Mouse (Mus musculus) left cerebral cortex, postnatal 36 days (tissue): ENCODE measurements around the gene Ank3. TPM values are rescaled to one million over a fixed set of nuclear protein-coding genes. Genes with fewer than 3 reads are reported as not detected.

ENCODE experiments used
- DNase-seq, 2 experiments: peaks; one replicate each; pipeline ENCODE4 v3.0.0; 2021 to 2022; ENCODE audit warnings: low spot score in 2 of 2, mixed read lengths in 1 of 2
- intact Hi-C: fragments of 180-260 bp; cut with DNase I; formaldehyde crosslinking; loops from one replicate; pipeline ENCODE4 v1.15.1; 2025
- total RNA-seq, 2 experiments: library from RNA; stranded (reverse); gene quantifications; 2 replicates each; pipeline ENCODE4 v1.2.3; 2021

Gene Ank3
- total RNA-seq, 2 experiments from 2014 or later: 498 to 546 TPM

DNA sequence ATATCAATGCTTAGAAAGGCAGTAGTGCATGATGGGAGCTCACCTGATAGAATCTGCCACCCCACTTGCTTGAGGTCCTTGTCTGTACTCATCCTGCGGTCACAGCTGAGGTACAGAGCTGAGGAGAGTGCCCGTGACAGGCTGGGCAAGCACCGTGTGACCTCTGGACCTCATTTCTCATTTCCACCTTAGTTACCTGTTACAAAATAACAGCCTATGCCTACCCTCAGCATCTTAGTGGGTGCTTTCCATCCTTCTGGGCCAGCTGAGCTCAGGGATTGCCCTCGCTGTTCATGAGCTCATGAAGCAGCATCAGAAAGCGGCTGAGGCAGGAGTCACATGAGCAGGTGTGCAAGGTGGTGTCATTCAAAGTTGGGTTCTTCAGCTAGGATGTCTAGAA, 523.5 kb downstream of the Ank3 start:
- no peak for DNase-seq
- intact Hi-C loops: no loop called here

DNA sequence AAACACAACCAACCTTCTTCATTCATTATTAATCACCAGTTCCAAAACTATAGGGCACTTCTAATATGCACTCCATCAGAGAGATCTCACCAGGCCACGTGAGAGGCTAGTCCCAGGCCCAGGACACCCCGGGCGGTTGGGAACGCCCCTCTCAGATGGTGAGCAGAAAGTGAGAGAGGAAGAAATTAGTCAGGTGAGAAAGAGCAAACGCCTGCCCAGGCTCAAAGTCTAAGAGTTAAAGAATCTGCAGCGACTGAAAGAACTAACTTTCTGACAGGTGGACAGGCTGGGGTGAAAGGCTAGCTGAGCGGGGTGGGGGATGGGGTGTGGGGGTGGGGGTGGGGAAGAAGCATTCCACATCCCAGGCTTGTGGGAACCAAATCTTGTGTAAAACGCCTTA, 525.2 kb downstream of the Ank3 start:
- no peak for DNase-seq
- intact Hi-C loops: no loop called here

DNA sequence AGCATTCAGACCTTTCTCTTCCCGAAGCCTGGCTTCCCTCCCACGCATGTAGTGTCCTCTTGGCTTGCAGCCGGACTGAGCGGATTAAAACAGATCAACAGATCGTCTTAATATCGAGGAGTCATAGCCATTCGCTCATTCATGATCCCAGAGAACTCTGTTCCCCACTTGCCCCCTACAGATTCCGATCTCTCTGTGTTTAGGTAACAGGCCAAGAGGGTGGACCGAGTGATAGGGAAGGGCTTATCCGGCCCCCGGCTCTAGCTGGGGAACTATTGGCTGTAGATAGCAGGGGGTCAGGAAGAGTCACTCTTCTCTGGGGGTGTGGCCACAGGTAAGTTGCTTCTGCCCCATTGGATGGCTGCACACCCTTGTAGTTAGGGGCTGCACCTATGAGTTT, 525.7 kb downstream of the Ank3 start:
- DNase-seq: no peak
- intact Hi-C loops: no loop called here

DNA sequence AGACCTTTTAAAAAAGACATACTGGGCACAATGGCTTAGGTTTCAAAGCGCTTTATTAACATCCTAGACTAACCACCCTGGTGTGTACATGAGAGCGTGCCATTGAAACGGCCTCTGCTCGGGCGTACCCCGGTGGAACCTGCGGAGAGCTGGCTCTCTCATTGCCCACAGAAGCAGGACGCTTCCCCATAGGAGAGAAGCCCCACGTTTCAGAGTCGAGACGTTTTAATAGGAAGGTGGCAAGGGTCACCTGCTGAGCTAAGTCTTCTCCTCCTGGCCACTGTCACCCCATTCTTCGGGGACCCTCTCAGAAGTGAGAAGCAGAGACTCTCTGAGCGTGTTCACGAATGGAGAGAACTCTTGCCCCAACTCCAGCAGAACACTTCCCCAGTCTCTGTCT, 526.3 kb downstream of the Ank3 start:
- intact Hi-C loops: no loop called here

DNA sequence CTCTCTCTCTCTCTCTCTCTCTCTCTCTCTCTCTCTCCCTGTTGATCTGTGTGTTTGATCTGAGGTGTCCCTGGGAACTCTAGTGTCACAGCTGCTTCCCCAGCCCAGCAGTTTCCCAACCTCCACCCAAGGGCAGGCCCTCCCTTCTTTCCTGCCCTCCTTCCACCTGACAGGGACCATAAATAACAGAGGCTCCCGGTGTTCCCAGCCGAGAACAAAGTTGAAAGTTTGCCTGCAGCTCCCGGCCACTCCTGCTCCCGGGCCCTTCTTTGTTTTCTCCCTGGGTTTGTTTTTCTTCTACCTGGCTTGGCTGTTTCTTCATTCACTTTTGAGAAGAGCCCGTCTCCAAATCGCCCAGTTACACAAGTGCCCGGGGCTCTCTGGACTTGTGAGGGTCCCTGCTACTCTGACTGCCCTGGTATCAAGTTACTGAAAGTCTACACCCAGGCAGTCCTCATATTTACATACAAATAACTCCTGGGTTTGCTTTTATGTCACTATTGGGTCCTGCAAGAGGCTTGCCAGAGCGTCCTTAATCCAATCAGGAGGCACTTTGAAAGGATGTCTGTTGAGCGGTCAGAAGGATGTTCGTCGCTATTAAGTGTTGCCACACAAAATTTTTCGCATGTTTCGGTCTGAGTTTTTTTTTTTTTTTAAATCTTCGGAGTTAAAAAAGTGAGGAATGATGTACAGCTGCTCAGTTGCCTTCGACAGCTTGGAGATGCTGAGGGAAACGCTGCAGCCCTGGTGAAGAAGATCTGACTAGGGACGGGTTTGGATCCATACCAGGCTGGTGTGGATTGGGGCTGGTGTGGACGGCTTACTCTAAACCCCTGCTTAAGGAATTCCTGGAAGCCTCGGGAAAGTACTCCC, 526.9 kb downstream of the Ank3 start:
- DNase-seq: no peak
- intact Hi-C loops: no loop called here

More for the DNA sequence above, 526.3 kb downstream of the Ank3 start:
- no peak for DNase-seq

DNA sequence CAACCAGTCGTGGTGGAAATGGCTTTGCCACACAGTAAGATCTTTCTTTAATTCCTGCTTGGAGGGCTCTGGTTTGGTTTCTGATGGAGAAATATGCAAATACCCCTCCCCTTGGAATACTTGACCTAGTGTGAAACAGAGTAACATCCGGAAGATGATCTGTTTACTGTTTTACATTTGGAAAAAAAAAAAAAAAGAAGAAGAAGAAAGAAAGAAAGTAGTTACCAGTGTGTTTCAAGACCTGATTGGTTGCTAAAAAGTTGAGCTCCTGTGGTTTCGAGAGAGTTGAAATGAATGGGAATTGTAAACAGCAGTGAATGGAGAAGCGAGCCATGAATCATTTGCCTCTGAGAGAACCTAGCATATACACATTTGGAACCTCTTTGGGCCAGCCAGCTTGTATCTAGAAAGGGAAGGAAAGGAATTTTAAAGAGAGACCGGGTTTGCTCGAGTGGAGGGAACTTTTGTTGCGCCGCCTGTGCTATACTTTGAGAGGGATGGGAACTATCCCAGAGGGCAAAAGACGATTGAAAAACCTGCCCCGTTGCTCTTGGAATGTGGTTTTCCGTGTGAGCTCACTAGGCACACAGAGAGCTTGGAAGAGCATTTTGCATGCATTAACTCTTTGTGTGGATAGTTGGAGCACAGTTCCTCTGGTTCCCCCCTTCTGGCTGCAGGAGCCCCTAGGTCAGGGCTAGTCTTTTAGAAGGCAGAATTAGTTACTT, 527.7 kb downstream of the Ank3 start:
- intact Hi-C loops: no loop called here
- no peak for DNase-seq

DNA sequence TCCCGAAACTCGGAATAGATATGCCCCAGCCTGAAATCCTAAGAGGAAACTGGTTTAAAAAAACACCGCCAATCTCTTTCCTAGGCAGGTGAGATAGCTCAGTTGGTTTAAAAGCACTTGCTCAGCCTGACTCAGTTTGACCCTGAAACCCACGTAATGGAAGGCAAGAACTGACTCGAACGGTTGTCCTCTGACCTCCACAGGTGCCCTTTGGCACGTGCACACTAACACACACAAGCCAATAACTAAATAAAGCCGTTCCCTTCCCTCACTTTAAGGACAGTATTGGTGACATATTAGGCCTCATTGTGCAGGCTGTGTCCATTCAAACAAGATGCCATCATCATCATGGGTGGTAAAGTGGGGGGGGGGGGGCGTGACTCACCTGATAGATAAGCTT, 528.4 kb downstream of the Ank3 start:
- intact Hi-C loops: no loop called here

DNA sequence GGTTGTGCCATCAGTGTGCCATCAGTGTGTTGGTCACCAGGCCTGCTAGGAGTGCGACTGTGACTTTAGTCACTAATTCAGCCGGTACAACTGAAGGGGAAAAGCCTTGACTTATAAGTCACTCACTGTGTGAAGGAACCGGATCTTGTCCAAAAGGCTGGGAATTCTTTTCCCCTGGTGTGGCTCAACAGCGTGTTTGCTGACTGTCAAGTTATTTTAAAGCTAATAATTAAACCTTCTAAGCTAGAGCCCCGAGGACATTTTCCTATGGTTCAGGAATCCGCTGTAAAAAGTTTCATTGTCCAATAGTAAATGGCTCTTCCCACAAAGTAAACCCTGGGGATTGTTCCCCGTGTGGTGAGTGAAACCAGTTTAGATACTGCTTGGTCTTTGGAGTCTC, 529.8 kb downstream of the Ank3 start:
- intact Hi-C loops: no loop called here
- DNase-seq: no peak

More for the DNA sequence above, 528.4 kb downstream of the Ank3 start:
- no peak for DNase-seq

DNA sequence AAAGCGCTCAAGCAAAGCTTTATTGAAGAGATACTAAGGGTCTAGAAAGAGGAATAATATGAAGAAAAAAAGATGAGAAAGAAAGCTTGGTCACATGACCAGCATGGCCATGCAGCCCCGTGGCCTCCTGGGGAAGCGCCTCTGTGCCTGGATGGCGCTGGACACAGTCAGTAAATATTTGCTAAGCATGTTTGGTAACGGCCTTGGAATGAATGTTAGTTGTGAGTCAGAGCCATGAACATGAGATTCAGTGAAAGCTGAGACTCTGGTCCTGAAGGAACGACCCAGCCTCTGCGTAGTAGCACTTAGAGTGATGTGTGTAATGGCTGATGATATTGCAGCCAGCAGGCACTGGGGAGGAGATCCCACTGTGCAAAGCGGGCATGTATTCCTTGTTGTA, 531.9 kb downstream of the Ank3 start:
- intact Hi-C loops: no loop called here
- DNase-seq: no peak

DNA sequence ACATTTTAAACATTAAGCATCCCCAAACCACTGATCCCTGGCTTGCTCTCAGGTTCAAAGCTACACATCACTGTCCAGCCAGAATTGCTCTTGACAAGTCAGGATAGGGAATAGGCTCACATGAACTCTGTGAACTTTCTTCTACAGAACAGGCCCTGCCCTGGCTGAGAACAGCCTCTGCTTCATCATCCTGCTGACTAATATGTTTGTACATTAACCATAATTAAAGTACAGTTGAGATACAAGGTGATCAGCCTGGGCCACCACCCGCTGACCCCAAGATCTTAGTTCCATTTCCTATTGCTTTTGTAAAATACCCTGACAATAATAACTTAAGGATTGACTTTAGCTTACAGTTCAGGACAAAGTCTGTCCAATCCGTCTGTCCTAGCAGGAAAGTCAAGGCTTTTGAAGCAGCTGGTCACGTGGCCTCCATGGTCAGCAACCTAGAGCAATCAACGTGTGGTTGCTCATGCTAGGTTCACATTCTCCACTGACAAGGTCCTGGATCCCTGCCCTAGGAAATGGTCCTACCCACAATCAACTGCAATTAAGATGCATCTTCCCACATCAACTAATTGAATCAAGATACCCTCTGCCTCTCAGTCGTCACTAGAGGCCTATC, 538.0 kb downstream of the Ank3 start:
- intact Hi-C loops: no loop called here
- DNase-seq: no peak

DNA sequence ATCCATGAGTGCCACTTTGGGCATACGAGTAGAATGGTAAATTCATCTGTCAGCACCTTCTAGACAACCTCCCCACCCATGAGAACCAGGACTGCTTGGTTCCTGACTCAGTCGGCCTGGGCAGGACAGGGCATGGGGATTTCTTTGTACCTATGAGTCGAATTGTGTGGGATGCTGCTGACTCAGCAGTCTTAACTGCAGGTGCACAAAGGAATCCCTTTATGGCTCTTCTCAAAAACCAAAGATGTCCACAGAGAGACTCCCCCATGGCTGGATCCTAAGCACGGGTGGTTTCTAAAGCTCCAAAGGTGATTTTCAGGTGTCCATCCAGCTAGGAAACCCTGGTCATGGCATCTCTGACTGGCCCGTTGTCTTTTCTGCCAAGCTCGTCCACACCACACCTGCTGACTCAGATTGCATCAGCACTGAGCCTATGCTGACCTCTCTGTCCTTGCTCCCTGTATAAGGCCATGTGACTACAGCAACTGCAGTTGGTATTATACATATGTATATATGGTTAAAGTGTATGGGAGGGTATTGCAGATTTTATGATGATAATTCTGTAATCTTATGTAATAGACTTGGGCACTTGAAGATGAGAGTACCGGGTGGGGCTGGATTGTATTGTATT, 538.8 kb downstream of the Ank3 start:
- intact Hi-C loops: no loop called here
- DNase-seq: no peak

DNA sequence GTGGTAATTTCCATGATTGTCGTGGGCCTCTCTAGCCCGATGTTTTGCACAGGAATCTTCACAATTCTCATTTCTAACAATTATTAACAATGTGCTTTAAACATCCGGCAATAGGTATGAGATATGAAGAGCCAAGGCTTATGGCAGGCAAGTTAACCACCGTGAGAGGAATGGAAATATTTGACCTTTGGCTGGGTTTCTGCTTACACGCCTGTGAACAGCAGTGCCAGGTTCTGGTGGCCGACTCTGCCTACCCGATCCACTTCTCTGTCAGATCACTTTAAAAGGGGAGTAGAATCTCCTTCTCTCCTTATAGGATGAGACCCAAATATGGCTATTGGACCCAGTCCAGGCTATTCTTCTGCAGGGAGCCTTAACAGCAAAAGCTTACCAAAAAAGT, 540.6 kb downstream of the Ank3 start:
- DNase-seq: no peak
- intact Hi-C loops: no loop called here

DNA sequence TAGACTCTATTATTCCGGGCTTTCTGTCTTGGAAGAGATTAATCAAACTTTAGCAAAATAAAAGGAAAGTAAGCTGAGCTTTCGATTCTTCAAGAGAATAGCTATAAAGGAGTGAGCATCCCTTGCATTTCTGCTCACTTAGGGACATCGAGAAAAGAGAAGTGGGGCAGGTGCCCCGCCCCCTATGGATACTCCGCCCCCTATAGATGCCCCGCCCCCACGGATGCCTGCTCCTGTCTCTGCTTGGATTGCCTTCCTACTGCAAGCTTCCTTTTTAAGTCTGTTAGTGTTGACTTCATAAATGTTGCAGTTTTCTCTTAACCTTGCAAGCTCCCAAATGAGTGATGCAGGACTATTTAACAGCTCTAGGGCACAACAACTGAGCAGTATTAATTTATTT, 541.4 kb downstream of the Ank3 start:
- DNase-seq: no peak
- intact Hi-C loops: no loop called here

DNA sequence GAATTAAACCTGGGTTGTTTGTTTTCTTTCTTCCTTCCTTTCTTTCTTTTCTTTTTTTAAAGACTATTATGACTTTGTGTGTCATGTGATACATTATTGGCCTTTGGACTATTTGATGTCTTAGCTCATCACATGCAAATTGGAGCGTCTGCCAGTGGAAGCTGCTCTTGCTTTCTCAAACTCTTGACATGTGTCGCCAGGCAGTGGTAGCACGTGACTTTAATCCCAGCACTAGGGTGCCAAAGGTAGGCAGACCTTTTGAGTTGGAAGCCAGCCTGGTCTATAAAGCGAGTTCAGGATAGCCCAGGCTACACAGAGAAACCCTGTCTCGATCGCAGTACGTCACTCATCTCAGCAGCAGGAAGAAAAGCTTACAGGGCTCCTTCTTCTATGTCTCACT, 542.4 kb downstream of the Ank3 start:
- intact Hi-C loops: no loop called here
- no peak for DNase-seq

DNA sequence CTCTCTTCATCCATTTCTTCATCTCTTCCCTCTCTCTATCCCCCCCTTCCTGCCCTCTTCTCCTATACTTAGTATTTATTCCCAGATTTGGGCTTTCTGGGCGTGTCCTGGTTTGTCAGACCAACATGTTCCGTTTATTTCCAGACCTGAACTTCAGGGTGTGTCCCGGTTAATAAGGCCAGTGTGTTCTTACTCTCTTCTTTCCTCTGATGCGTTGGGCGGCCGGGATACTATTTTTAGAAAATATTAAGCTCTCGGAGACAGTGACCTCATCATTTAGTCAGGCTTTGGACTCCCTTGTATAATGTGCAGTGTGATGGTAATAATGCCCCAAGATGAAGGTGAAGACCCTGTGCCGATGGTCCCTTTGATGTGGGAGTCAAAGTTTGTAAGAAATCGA, 546.3 kb downstream of the Ank3 start:
- DNase-seq: no peak
- intact Hi-C loops: no loop called here

DNA sequence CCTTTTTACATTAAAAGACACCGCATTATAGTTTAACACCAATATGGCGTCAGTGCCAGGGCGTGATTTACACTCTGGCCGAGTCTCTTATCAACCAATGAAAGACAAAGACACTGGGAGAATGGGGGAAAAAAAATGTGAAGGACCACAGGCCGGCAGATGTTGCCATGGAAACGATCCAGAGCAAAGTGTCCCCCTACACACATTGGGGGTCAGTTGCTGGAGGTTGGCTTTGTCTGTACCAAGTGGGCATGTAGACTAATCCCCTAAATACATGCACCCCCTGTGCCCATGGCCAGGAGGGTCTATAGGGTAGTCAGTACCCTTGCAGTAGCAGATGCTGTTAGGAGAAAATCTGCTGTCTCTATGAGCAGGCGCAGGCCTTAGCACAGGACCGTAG, 547.3 kb downstream of the Ank3 start:
- intact Hi-C loops: no loop called here
- DNase-seq: no peak

DNA sequence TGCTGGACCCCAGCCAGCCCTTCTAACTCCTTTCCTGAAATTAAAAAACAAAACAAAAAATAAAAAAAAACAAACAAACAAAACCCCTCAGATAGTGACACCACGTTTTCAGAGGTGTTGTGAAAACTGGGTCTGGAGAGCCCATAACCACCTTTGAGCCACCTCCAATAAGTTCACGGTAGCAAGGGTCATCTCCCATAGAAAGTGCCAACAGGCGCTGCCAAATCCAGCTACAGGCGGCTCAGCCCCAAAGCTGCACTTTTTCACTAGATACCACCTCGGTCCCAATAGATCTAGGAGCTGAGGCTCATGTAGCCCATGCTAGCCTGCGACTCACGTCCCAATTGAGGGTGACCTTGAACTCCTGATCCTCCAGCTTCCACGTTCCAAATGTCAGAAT, 547.7 kb downstream of the Ank3 start:
- no peak for DNase-seq
- intact Hi-C loops: no loop called here

DNA sequence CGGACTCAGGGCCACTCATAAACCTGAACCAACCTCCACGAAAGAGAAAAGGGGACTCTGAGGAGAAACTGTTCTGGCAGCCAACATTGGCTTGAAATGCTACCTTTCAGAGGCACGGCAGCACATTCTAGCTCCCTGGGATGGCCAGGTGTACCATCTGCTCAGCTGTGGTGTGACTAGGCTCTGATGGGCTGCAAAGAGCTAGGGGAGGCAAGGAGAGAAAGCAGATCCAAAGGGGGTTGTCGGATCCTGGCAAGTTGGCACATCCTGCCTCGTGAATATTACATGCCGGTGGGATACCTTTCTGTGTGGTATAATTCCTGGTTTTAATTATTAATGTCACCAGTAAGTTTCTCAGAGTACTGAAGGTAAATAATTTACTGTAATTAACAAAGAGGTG, 548.5 kb downstream of the Ank3 start:
- DNase-seq: no peak
- intact Hi-C loops: no loop called here

DNA sequence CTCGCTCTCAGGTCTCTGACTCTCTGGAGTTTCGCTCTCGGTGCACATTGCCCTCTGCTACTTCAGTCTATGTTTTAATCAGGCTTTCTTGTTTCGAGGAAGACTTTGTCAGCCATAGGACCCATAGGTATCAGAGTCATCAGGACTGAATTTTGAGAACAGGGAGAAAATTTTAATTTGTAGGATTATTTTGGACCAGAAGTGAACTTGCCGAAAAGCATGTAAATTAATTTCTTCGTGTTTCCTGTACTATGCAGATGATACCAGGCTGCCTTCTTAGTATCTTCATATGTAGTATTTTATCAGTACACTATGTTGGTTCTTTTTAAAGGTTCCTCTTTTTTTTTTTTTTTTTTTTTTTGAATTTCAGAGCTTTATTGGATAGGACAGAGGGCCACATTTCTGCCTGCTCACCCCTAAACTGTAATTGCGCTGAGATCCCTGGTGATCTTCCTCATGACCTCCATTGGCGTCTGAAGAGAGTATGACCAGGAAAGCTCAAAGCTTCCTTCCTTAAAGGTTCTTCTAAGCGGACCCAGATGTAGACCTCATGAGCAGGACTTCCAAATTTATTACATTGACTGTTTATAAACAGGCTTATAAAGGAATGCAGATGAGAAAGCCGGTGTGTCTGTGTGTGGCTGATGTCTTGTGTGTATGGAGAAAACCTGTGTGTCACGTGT, 551.8 kb downstream of the Ank3 start:
- DNase-seq: no peak
- intact Hi-C loops: no loop called here

DNA sequence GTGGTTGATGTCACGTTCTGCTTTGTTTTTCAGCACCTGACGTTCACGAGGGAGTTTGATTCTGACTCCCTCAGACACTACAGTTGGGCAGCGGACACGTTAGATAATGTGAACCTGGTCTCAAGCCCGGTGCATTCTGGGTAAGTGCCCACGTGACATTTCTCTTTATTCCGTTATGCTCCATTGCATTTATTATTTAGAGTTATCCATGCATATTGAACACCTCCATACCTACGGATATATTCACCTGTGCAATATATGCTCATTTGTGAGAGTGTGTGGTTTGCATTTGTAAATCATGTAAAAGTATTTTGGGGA, 552.3 kb downstream of the Ank3 start:
- intact Hi-C loops: no loop called here
- DNase-seq: no peak
